Mouse (Mus musculus): ENCODE measurements around the gene Ubash3a.

DNA sequence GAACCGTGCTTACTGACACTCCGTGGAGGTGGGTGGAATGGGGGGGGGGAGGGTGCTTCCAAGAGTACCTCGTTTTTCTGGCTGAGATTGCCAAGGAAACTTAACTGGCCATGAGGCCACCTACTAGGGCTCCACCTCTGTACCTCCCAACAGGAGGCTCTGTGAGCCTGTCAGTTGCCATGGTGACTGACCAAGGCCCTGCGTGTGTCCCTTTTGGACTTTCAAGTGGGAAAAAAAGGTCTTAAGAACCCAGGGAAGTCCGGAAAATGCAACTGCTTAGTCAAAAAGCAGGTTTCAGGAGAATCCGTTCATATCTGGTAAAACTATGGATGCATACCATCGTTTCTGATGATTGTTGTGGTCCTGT lies 75.0 kb downstream of the Ubash3a start:
- TF ChIP-seq GATA1 (IDR thresholded peaks at IDR 0.05; ENCODE audit: borderline replicate concordance, low read length) (no peak), CTCF (IDR thresholded peaks at IDR 0.05; ENCODE audit: low read depth, low read length) (no peak)
